Mouse (Mus musculus) forebrain, embryonic 16.5 days (tissue): ENCODE measurements at regions not wholly inside any gene's neighbourhood (a gene's known extent, or its start where the extent isn't known, plus 50 kb on each side); places are given as distances from the start of the nearest gene placed in this dataset.
"Not testable (repeated sequence)": the region's sequence is repeated elsewhere in the genome, so short reads cannot be mapped to it uniquely, and the experiment has no call there.

Source experiments
- ATAC-seq: fragments of 200-750 bp; cut with Nextera tagmentation; 2 replicates; pipeline ENCODE4 v1.8.0; 2017; ENCODE audit warnings: mild to moderate bottlenecking, moderate library complexity
- H3K27ac ChIP-seq: fragments of 300-500 bp; sonication (generic); 2 replicates; pipeline ENCODE4 v1.5.1; 2014; ENCODE audit warnings: low read length, control low read depth
- H3K27me3 ChIP-seq: fragments of 300-500 bp; sonication (generic); replicated peaks from 2 replicates; pipeline ENCODE4 v1.6.1; 2014; ENCODE audit warnings: low read length; ENCODE audit not compliant: control insufficient read depth, insufficient read depth
- H3K36me3 ChIP-seq: fragments of 300-500 bp; sonication (generic); 2 replicates; pipeline ENCODE4 v1.6.1; 2014; ENCODE audit not compliant: control insufficient read depth, insufficient read depth
- H3K4me1 ChIP-seq: fragments of 300-500 bp; sonication (generic); replicated peaks from 2 replicates; pipeline ENCODE4 v1.6.1; 2014; ENCODE audit warnings: low read length; ENCODE audit not compliant: control insufficient read depth, insufficient read depth
- H3K4me2 ChIP-seq: fragments of 300-500 bp; sonication (generic); 2 replicates; pipeline ENCODE4 v1.6.1; 2014; ENCODE audit warnings: mild to moderate bottlenecking, low read length, control low read depth
- H3K4me3 ChIP-seq: fragments of 300-500 bp; sonication (generic); replicated peaks from 2 replicates; pipeline ENCODE4 v1.5.1; 2014; ENCODE audit warnings: mild to moderate bottlenecking, low read length, control low read depth
- H3K9ac ChIP-seq: fragments of 300-500 bp; sonication (generic); replicated peaks from 2 replicates; pipeline ENCODE4 v1.6.1; 2014; ENCODE audit warnings: low read depth, low read length, control low read depth
- H3K9me3 ChIP-seq: fragments of 300-500 bp; sonication (generic); 2 replicates; pipeline ENCODE4 v1.6.1; 2016; ENCODE audit warnings: low read length; ENCODE audit not compliant: control insufficient read depth
- whole genome bisulfite sequencing: fragments of 180-500 bp; shearing (Covaris S2); extraction: QIAGEN DNeasy Blood & Tissue Kit; methylation state at CpG from one replicate; pipeline ENCODE4 v1.1.7; 2014; 5-methylcytosine and 5-hydroxymethylcytosine counted together

GRCm38 (mm10) chr2:78558128-78558527 lies 309.8 kb upstream of the Ube2e3 start:
- no peak for ATAC-seq
- Histone ChIP-seq H3K36me3 (no peaks in the 10 kb centered on the region), H3K27me3 (no peaks in the 10 kb centered on the region), H3K9me3 (no peaks in the 10 kb centered on the region), H3K4me1 (no peaks in the 10 kb centered on the region), H3K27ac (no peak overlapping the region), H3K4me3 (no peak overlapping the region), H3K9ac (no peak overlapping the region), H3K4me2 (no peak overlapping the region)
- 54% methylated on average over 1 of the region's 1 CpGs for WGBS

- H3K4me3 ChIP-seq: no peak overlapping the region
- H3K4me1 ChIP-seq: no peaks in the 10 kb centered on the region
- no peak for ATAC-seq
- no peak overlapping the region for H3K4me2 ChIP-seq
- H3K36me3 ChIP-seq: no peaks in the 10 kb centered on the region
- no peak overlapping the region for H3K27ac ChIP-seq
- no peaks in the 10 kb centered on the region for H3K9me3 ChIP-seq
- 90% methylated on average over 4 of the region's 4 CpGs for WGBS
- H3K9ac ChIP-seq: no peak overlapping the region
- H3K27me3 ChIP-seq: no peaks in the 10 kb centered on the region
Measured at GRCm38 (mm10) chr2:78551085-78551484, 316.8 kb upstream of the Ube2e3 start.

- H3K4me2 ChIP-seq: no peak overlapping the region
- ATAC-seq: no peak
- H3K9me3 ChIP-seq: no peaks in the 10 kb centered on the region
- H3K4me3 ChIP-seq: no peak overlapping the region
- H3K36me3 ChIP-seq: no peaks in the 10 kb centered on the region
- 61% methylated on average over 4 of the region's 4 CpGs for WGBS
- H3K9ac ChIP-seq: no peak overlapping the region
- no peak overlapping the region for H3K27ac ChIP-seq
- H3K27me3 ChIP-seq: no peaks in the 10 kb centered on the region
- no peaks in the 10 kb centered on the region for H3K4me1 ChIP-seq
Measured at GRCm38 (mm10) chr2:78548683-78549467, 319.0 kb upstream of the Ube2e3 start.

GRCm38 (mm10) chr2:78547286-78547685 lies 320.6 kb upstream of the Ube2e3 start:
- Histone ChIP-seq H3K4me1 (no peaks in the 10 kb centered on the region), H3K36me3 (no peaks in the 10 kb centered on the region), H3K27me3 (no peaks in the 10 kb centered on the region), H3K9me3 (no peaks in the 10 kb centered on the region), H3K27ac (no peak overlapping the region), H3K4me3 (no peak overlapping the region), H3K9ac (no peak overlapping the region), H3K4me2 (no peak overlapping the region)
- WGBS: 72% methylated on average over 4 of the region's 4 CpGs
- ATAC-seq: no peak

- Histone ChIP-seq H3K36me3 (no peaks in the 10 kb centered on the region), H3K9ac (no peak overlapping the region), H3K4me2 (no peak overlapping the region), H3K4me3 (no peak overlapping the region), H3K27me3 (no peaks in the 10 kb centered on the region), H3K9me3 (no peaks in the 10 kb centered on the region), H3K4me1 (0 out of 2 replicates have a peak, but pooled peaks cover 3% of the 10 kb centered on the region), H3K27ac (no peak overlapping the region)
- 60% methylated on average over 3 of the region's 3 CpGs for WGBS
- no peak for ATAC-seq
Measured at GRCm38 (mm10) chr2:78540422-78540821, 327.5 kb upstream of the Ube2e3 start.

GRCm38 (mm10) chr2:78539592-78540300 lies 328.2 kb upstream of the Ube2e3 start:
- Histone ChIP-seq H3K4me1 (0 out of 2 replicates have a peak, but pooled peaks cover 3% of the 10 kb centered on the region), H3K4me3 (no peak overlapping the region), H3K4me2 (no peak overlapping the region), H3K9ac (no peak overlapping the region), H3K27me3 (no peaks in the 10 kb centered on the region), H3K9me3 (no peaks in the 10 kb centered on the region), H3K36me3 (no peaks in the 10 kb centered on the region), H3K27ac (no peak overlapping the region)
- ATAC-seq: no peak
- 60% methylated on average over 5 of the region's 5 CpGs for WGBS

- WGBS: 80% methylated on average over 2 of the region's 2 CpGs
- Histone ChIP-seq H3K36me3 (no peaks in the 10 kb centered on the region), H3K4me3 (no peak overlapping the region), H3K27ac (no peak overlapping the region), H3K27me3 (no peaks in the 10 kb centered on the region), H3K9ac (no peak overlapping the region), H3K9me3 (no peaks in the 10 kb centered on the region), H3K4me1 (0 out of 2 replicates have a peak, but pooled peaks cover 3% of the 10 kb centered on the region), H3K4me2 (no peak overlapping the region)
- no peak for ATAC-seq
Measured at GRCm38 (mm10) chr2:78537574-78537973, 330.4 kb upstream of the Ube2e3 start.

GRCm38 (mm10) chr2:78533881-78534280 lies 334.0 kb upstream of the Ube2e3 start:
- H3K27me3 ChIP-seq, H3K9ac ChIP-seq, H3K36me3 ChIP-seq, H3K4me2 ChIP-seq, H3K27ac ChIP-seq, ATAC-seq, H3K9me3 ChIP-seq, H3K4me1 ChIP-seq, H3K4me3 ChIP-seq: not testable (repeated sequence)
- 97% methylated on average over 5 of the region's 5 CpGs for WGBS

GRCm38 (mm10) chr2:78530535-78530934 lies 337.4 kb upstream of the Ube2e3 start:
- 85% methylated on average over 2 of the region's 2 CpGs for WGBS
- ATAC-seq: no peak
- H3K4me2 ChIP-seq: no peak overlapping the region
- no peaks in the 10 kb centered on the region for H3K4me1 ChIP-seq
- H3K27me3 ChIP-seq: no peaks in the 10 kb centered on the region
- no peaks in the 10 kb centered on the region for H3K9me3 ChIP-seq
- H3K36me3 ChIP-seq: no peaks in the 10 kb centered on the region
- H3K9ac ChIP-seq: no peak overlapping the region
- H3K27ac ChIP-seq: no peak overlapping the region
- no peak overlapping the region for H3K4me3 ChIP-seq
